Mouse (Mus musculus): ENCODE measurements around the gene S1pr1.
A peak's percentile ranks its signal among the peaks of the same experiment; 100 is the strongest.

S1pr1 gene

DNA sequence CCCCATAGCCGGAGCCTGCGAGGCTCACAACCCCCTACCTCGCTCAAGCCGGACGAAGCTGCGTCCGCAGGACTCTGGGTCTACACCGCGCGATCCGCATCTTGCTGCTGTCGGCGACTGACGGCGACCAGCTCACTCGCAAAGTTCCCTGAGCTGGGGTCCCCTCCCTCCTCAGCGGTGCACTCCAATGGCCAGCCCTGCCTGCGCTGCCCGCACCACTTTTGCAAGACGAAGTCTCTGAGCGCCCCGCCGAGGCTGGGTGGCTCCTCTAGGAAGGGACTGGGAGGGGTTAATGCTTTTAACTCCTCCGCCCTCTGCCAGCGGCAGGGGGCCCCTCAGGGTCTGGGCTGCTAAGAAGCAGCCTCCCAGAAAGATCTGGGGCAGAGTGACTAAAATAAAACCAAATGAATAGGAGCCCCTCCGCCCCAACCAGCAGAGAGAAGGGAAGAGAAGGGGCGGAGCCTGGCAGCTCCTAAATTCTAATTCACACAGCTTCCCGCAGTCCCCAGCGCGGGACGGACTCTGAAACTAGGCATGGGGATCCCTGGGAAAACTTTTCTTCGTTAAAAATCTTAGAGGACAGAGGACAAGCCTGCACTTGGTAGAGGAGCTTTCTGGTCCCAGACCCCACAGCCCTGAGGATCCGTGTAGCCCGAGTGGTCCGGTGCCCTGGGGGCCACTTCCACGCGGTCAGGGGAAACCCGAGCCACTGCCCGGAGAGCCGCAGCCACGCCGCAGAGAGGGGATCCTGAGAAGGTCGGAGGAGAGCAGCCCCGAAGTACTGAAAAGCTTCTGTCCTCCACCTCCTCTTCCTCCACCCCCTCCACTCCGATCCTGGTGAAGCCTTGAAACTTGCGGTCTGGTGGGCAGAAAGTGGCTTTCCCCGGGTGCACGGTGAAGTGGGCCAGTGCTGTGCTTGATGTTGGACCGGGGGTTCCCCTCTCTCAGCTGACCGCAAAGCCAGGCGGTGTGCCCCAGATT lies at the start of gene S1pr1:
Gene S1pr1, minus strand, starts transcription at position 402 of the 981 bp plus-strand sequence.
- peak; percentile 71 for DNase-seq

DNA sequence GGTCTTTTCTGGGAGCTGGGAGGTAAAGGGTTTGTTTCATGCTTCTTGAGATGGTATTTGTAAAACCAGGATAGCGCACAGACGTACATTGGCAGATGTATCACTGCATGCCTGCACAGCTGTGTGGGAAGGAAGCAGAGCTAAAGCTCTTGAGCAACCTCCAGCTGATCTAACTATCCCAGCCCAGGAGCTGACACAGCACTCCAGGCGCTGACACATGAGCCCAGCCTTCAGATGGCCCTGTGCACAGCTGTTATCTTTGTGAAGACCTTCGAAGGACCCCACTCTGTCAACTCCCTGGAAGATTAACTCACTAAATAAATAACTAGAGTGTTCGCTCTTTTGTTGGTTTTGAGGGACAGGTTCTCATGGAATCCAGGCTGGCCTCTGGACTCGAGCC lies 48.4 kb upstream of the S1pr1 start:
- no peak for DNase-seq

DNA sequence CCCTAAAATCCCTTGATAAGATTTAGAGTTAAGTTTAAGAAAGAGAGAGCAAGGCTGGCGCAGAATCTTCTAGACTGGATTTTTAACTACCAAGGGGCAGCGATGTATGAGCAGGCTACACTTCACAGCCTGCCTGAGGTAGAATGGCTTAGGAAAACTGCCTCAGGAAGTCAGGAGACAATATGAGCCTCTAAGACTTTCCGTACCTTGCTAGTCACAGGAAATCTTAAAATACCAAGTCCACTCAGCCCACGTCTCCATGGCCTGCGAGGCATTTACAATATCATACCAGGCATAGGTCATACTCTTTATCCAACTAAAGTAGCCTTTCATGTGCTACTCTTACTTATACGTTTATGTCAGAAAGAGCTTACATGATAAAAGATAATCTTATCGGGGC lies 48.0 kb upstream of the S1pr1 start:
- peak; percentile 21 for DNase-seq

DNA sequence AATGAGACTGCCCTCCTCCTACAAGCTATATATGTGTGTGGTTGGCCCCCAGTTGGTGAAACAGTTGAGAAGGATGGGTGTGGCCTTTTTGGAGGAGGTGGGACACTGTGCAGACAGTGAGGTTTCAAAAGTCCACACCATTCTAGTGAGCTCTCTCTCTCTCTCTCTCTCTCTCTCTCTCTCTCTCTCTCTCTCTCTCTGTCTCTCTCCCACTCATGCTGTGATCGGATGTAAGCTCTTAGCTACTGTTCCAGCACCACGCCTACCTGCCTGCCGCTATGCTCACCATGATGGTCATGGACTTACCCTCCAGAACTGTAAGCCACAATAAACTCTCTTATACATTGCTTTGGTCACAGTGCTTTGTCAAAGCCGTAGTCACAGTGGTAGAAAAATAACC lies 44.8 kb upstream of the S1pr1 start:
- DNase-seq = no peak

- no peak for DNase-seq
These were observed 43.6 kb upstream of the S1pr1 start for GRCm38 (mm10) chr3:115758455-115758912.

GRCm38 (mm10) chr3:115754466-115754865 lies 39.6 kb upstream of the S1pr1 start:
- no peak for DNase-seq

DNA sequence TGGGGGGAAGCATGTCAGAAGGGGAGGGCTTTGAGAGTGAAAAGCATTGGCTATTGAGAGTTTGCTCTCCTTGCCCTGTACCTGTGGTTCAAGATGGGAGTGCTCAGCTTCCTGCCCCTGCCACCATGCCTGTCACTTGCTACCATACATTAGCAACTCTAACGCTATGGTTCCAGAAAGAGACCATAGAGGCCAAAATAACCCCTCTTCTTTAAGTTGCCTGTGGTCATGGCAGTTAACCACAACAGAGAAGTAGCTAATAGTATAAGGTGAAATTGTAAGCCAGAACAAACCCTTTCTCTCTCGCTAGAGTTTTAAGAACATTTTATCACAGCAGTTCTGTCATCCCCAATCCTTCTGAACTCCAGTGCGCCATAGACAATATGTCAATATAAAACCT lies 35.5 kb upstream of the S1pr1 start:
- DNase-seq = no peak

- no peak for DNase-seq
These were observed 33.6 kb upstream of the S1pr1 start for GRCm38 (mm10) chr3:115748289-115748989.

- DNase-seq = no peak
These were observed 31.6 kb upstream of the S1pr1 start for GRCm38 (mm10) chr3:115746511-115746910.

- no peak for DNase-seq
These were observed 30.2 kb upstream of the S1pr1 start for GRCm38 (mm10) chr3:115745088-115745487.

DNA sequence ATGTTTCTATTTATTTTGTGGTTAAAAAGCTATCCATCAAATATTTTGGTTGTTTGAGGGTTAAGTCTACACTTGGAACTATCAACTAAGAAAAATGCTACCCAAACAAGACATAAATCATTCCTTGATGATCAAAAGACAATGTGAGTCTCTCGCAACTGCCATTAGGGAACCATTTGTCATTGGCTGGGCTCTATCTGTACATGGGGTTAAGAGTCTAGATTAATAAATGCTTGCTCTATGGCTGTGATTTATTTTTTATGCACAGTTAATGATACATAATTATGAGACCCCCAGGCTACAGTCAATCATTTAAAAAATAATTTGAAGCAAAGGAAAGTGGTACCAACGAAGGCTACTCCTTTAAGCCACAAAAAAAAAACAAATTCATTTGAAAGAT lies 23.7 kb upstream of the S1pr1 start:
- no peak for DNase-seq

- no peak for DNase-seq
These were observed 23.0 kb upstream of the S1pr1 start for GRCm38 (mm10) chr3:115737785-115738318.

GRCm38 (mm10) chr3:115735540-115735939 lies 20.7 kb upstream of the S1pr1 start:
- no peak for DNase-seq

- no peak for DNase-seq
These were observed 20.0 kb upstream of the S1pr1 start for GRCm38 (mm10) chr3:115734841-115735240.

DNA sequence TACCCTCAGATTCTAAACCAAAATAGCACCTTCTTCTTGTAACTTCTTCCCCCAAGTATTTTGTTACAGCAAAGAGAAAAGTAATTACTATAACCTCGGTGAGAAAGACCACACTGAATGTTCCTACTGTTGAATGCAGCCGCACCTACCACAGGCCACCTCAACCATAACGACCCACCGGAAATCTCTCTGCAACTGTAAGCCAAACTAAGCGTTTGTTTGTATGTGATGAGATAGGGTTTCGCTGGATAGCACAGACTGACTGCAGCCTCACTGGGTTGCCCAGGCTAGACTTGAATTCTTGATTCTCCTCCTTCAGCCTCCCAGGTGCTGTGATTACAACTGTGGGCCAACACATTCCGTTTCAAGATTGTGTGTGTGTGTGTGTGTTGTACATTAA lies 15.5 kb upstream of the S1pr1 start:
- no peak for DNase-seq

GRCm38 (mm10) chr3:115729187-115729586 lies 14.3 kb upstream of the S1pr1 start:
- DNase-seq = no peak

DNA sequence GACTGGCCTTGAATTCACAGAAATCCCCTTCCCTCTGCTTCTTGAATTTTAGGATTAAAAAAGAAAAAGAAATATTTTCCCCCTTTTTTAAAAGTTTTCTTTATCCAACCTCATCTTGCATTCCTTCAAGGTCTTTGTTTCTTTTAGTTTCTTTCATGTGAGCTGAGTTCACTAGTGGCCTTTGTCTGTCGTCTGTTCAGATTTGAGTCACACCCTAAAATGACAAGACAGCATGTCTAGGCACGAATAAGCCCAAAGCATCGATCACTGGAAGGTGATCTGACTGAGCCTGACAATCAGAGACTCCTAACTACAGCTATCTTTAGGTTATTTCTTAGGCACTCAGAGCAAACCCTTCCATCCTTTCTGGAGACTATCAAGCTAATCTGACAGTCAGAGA lies 13.3 kb upstream of the S1pr1 start:
- no peak for DNase-seq

DNA sequence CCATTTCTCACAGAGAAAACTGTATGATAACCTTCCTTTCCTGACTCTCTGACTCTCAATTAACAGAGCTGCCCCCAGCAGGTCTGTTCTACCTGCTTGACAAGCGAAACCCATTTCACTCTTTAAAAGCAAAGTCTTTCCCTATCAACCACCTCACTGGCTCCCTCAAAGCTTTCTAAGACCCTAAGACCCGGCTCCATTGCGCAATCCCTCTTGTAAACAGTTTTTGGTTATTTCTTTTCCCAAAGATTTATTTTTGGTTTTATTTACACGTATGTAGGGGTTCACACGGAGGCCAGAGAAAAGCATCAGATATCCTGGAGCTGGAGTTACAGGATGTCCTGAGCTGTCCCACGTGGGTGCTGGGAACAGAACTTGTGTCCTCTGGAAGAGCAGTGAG lies 4.0 kb upstream of the S1pr1 start:
- DNase-seq = no peak

- no peak for DNase-seq
These were observed 1.1 kb upstream of the S1pr1 start for GRCm38 (mm10) chr3:115715900-115716515.

GRCm38 (mm10) chr3:115714049-115714435 lies 830 bp downstream of the S1pr1 start:
- DNase-seq = no peak

DNA sequence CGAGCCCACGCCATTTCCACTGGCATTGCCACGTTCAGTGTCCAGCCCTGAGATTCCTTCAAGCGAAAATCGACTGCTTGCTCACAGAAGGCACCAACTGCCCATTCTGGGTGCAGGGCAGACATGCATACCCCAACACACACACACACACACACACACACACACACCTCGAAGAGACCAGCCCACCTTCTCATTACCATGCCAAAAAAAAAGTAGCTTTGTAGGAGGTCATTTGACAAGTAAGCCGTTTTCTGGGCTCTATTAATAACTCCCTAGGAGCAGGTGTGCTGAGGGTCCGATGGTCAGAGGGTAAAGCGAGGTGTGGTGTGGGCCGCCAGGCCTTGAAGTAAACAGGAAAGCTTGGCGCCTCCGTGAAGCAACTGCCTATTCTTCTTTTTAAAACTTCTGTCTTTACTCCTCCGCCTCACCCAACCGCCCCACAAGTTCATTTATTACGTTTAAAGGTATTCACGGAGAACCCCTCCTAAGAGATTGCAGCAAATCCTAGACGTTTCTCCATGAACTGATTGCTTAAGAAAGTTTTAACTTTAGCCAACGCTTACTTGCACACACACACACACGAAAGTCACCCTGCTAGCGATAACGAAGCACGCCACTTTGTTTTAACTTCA lies 1.3 kb downstream of the S1pr1 start:
- no peak for DNase-seq

DNA sequence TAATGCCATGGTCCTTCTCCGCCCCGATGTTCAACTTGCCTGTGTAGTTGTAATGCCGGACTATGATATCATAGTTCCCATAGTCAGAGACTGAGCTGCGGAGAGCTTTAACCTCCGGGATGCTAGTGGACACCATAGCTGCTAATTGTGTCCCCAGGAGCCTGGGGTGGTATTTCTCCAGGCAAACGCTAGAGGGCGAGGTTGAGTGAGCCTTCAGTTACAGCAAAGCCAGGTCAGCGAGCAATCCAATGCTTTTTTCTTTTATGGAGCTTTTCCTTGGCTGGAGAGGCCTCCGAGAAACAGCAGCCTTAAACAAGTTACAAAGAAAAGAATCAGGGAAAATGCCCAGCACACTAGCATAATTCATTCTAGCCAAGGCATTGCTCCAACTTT lies 2.1 kb downstream of the S1pr1 start:
- peak; percentile 81 for DNase-seq

Measured in kidney, adult 9 months (tissue).